Mouse (Mus musculus): ENCODE results near the gene Tomm70a.

GRCm38 (mm10) chr16:57166086-57166485 lies 44.6 kb downstream of the Tomm70a start:
- TF ChIP-seq CTCF (IDR thresholded peaks at IDR 0.05; ENCODE audit: control insufficient read depth, insufficient read depth, low read length), result no peak
- no peak for TF ChIP-seq POLR2A (IDR thresholded peaks at IDR 0.05; ENCODE audit: borderline replicate concordance, control insufficient read depth, low read depth, low read length)
